Mouse (Mus musculus): ENCODE data around the gene Klhl25. TPM values are rescaled to one million over a fixed set of nuclear protein-coding genes. Genes with fewer than 3 reads are reported as not detected.

Gene Klhl25
- total RNA-seq (2023; ENCODE audit: inconsistent age): 10.0 to 14.7 TPM (median 11.1 TPM) in 4 replicates

DNA sequence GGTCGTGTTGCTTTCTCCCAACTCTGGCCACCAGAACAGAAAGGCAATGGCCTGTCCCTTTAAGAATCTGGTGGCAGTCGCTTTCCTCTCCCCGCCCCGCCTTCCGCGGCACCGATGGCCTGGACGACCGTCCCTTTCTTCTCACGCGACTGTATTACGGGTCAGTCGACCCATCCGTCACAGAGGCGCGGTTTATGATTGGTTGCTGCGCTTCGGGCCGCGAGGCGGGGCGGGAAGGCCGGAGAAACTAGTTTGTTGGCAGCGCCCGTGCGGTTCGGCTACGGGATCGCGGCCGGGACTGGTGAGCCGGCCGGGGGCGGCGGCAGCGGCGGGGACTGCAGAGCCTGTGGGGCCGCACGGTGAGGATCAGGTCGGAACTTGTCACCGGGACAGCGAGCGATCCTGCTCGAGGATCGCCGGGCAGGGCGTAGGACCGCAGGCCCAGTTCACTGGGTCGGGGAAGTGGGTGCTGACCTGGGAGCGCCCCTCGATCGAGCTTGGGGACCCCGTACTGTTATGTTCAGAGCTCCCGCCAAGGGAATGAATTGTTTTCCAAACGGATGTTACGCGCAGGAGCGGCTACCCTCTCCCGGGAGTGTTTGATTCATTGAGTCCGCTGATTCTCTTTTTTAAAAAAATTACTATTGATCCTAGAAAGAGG, at the start of gene Klhl25:
Klhl25 (plus strand) TSS at position 196 of the 661 bp plus-strand sequence.

All from B cell, adult (primary cell).